Mouse (Mus musculus) adrenal gland, postnatal 4 days (tissue): Measurements from ENCODE around the gene Srp54b. TPM values are rescaled to one million over a fixed set of nuclear protein-coding genes. Genes with fewer than 3 reads are reported as not detected.
"Not testable (repeated sequence)": the region's sequence is repeated elsewhere in the genome, so short reads cannot be mapped to it uniquely, and the experiment has no call there.

Experiments
- DNase-seq, 2 experiments: peaks; one replicate each; pipeline ENCODE4 v3.0.0; 2021 to 2022; ENCODE audit warnings: low spot score in 2 of 2, mixed read lengths in 2 of 2
- long read RNA-seq, 2 experiments: library from polyadenylated mRNA; stranded (forward); transcript quantifications; one replicate each; pipeline ENCODE4 v2.0.0; 2021
- total RNA-seq, 2 experiments: library from RNA; stranded (reverse); gene quantifications; 2 replicates each; pipeline ENCODE4 v1.2.3; 2021

Gene Srp54b
- total RNA-seq, result 10 to 100 TPM; 76.2 to 79.0 TPM
- long read RNA-seq, experiment 1, transcript Srp54b-201 (16 exons, 3,646 nt), result major isoform, 70 of 76 reads
- long read RNA-seq, experiment 1, partial matches to known transcripts, result 1 of 76 reads
- long read RNA-seq, experiment 1, other reads (novel, unspliced or antisense), result 5 of 76 reads
- long read RNA-seq, experiment 2, transcript Srp54b-201 (16 exons, 3,646 nt), result major isoform, 157 of 171 reads
- long read RNA-seq, experiment 2, partial matches to known transcripts, result 6 of 171 reads
- long read RNA-seq, experiment 2, other reads (novel, unspliced or antisense), result 8 of 171 reads

DNA sequence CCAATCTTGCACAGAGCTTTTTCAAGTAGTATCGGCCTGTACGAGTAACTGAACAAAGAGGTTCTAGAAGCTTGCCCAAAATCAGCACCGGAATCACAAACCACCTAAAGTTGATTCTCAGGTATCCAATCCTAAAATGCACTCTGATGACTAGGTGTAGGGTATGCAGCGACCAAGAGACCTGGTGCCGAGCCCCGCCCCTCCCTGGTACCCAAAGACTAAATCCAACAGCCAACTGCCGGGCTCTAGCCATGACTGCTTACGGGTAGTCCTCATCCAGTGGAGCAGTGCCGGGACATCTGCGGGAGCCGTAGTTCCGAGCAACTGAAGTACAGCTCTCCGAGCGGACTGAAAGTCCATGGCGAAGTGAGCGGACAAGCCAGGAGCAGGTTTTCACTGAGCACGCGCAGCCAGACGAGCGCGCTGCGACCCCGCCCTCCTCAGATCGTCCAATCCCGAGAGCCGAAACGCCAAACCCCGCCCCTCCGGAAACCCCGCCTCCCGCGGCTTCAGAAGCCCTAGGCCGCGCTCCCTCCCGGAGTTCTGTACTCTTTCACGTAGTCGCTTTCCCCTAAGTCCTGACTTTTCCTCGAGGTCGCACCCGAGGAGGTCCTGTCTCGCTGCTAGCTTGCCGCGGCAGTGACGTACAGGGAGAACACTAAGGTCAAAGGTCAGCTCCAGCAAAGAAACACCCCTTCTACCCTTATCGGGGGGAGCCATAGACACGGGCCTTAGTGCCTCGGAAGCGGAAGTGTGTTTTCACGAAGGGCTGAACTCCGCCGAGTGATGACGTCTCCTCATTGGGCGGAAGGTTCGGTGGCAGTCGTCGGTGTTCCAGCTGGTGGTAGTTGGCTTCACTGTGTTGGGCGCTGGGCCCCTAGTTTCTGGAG, at the start of gene Srp54b:
Gene Srp54b, plus strand, starts transcription at position 546 of the 890 bp plus-strand sequence.
- DNase-seq, result not testable (repeated sequence)

DNA sequence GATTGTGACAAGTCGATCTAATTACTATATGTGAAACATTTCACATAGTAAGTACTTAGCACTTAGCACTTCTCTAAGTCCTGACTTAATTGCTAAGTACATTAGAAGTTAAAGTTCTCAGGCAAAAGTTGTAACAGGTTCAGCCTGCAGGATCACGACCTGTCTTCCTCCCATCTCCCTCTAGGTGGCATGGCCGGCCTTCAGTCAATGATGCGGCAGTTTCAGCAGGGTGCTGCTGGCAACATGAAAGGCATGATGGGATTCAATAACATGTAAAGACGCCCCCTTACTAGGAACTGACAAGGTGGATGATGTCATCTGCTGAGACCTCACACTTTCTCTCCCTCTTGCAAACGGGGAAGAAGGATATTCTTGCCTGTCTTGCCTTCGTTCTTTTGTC, 42.3 kb upstream of the Srp54b start:
- not testable (repeated sequence) for DNase-seq

DNA sequence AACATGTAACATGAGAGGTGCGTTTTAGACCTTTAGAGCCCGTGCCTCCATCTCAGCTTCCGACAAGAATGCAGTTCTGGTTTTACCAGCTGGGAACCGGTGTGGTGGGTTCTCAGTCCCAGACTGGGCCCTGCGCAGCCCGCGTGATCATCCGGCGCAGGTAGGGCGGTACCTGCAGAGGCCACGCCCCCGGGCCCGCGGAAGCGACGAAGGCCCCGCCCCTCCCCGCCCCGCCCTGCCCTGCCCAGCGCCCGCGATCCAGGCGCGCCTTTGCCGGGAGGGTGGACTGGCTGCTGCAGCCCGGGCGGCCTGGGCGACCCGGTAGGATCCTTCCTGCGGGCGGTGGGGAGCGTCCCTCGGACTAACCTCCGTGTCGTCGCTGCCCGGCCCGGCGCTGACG, 30.7 kb upstream of the Srp54b start, which contains the start of gene Fam177a:
Gene Fam177a, plus strand, starts transcription at position 228 of the 400 bp plus-strand sequence.
- not testable (repeated sequence) for DNase-seq

DNA sequence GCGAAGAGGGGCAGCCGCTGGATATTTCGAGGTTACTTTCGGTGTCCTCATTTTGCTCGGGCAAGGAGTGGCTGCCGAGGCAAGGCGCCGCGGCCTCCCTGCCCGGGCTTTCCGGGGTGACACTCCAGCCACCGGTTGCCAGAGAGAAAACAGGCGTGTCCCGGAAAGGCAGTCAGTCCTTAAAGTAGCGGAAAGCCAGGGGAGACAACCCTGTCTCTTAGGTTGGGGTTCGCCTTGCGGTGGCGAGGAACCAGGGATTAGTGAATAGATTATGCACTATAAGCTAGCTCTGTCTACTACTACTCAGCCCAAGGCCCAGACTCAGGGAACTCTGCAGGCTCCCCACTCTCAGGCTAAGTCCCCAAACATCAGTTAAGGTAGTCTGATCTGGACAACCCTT, 30.2 kb upstream of the Srp54b start:
- not testable (repeated sequence) for DNase-seq

DNA sequence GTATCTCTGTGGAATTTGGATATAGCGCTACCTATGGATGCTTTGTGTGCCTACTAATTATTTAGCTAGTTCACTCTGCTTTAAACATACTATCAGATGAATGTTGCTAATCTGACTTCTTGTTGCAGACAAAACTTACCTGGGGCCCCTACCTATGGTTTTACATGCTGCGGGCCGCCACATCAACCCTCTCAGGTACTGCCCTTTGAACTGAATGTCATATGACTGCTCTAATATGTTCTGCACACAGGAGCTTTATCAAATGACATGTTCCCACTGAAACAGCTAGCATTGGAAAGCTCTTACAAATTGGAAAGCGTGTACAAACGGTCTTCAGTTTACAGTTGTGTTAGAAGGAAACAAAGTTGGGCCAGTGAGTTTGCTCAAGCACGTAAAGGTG, 19.4 kb upstream of the Srp54b start:
- DNase-seq, result not testable (repeated sequence)

DNA sequence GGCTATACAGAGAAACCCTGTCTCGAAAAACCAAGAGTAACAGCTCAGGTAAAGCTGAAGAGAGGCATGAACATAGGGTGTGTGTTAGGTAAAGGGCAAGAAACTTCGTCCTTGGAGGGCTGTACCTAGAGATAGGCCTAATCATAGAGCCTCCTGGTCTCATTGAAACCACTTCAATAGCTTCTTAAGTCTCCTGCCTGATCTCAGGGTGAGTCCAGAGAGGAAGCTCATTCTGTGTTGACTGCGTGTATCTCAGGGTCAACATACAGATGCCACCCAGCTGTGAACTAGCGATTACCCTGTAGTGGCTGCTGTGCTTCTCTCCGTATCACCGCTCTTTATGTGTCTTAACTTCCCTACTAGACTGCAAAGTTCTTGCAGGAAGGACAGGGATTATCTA, 17.0 kb upstream of the Srp54b start:
- DNase-seq, result not testable (repeated sequence)

DNA sequence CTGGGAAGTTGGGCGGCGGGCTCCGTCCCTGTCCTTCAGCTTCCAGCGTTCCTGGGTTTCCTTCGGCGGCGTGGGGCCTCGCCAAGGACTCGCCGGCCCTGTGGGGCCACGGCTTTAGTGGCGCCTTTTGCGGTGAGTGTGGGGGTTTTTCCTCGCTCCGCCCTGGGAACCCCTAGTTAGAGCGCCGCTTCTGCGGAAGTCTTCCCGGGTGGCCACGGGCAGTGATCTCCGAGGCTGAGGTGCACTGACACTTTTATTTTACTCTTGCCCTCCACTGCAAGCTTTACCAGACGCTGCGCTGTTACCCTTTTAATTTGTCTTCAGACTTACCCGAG, 512 bp downstream of the Srp54b start:
- not testable (repeated sequence) for DNase-seq

DNA sequence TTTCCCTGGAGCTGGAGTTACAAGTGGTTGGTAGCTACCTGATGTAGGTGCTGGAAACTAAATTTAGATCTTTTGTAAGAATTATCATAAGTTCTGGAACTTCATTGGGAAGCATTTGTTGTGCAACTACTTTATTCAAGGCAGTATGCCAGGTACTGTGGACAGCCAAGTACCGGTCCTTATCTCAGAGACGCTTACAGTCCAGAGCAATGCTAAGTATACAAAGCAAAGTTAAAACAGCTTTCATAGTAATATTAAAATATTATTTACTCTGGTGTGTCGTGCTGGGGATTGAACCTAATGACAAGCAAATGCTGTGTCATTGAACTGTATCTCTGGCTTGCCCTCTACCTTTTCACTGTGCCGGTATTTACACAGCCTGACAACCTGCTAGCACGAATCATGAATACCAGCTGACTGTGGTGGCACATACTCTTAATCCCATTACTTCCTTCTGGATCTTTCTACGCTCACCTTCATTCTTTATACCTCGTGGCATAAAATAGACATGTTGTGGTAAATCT, 12.2 kb downstream of the Srp54b start:
- not testable (repeated sequence) for DNase-seq

DNA sequence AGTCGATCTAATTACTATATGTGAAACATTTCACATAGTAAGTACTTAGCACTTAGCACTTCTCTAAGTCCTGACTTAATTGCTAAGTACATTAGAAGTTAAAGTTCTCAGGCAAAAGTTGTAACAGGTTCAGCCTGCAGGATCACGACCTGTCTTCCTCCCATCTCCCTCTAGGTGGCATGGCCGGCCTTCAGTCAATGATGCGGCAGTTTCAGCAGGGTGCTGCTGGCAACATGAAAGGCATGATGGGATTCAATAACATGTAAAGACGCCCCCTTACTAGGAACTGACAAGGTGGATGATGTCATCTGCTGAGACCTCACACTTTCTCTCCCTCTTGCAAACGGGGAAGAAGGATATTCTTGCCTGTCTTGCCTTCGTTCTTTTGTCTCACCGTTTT, 32.8 kb downstream of the Srp54b start:
- not testable (repeated sequence) for DNase-seq

DNA sequence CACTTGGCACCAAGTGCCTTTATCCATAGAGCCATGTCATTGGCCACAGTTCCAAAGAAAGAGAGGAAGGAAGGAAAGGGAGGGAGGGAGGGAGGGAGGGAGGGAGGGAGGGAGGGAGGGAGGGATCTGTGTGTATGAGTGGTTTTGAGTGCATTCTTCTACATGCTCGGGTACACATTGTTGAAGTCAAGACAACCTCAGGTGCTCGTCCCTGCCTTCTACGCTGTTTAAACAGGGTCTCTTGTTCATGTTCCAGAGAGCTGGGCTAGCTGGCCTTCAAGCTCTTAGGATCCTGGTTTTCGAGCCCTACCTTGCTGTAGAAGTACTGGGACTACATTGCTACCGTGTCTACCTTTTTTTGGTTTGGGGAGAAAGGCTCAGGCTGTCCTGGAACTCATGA, 34.2 kb downstream of the Srp54b start:
- not testable (repeated sequence) for DNase-seq

DNA sequence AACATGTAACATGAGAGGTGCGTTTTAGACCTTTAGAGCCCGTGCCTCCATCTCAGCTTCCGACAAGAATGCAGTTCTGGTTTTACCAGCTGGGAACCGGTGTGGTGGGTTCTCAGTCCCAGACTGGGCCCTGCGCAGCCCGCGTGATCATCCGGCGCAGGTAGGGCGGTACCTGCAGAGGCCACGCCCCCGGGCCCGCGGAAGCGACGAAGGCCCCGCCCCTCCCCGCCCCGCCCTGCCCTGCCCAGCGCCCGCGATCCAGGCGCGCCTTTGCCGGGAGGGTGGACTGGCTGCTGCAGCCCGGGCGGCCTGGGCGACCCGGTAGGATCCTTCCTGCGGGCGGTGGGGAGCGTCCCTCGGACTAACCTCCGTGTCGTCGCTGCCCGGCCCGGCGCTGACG, 44.4 kb downstream of the Srp54b start, which contains the start of gene 1700047I17Rik2:
Gene 1700047I17Rik2, plus strand, starts transcription at position 287 of the 400 bp plus-strand sequence.
- DNase-seq, result not testable (repeated sequence)

DNA sequence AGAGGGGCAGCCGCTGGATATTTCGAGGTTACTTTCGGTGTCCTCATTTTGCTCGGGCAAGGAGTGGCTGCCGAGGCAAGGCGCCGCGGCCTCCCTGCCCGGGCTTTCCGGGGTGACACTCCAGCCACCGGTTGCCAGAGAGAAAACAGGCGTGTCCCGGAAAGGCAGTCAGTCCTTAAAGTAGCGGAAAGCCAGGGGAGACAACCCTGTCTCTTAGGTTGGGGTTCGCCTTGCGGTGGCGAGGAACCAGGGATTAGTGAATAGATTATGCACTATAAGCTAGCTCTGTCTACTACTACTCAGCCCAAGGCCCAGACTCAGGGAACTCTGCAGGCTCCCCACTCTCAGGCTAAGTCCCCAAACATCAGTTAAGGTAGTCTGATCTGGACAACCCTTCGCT, 44.9 kb downstream of the Srp54b start:
- DNase-seq, result not testable (repeated sequence)

DNA sequence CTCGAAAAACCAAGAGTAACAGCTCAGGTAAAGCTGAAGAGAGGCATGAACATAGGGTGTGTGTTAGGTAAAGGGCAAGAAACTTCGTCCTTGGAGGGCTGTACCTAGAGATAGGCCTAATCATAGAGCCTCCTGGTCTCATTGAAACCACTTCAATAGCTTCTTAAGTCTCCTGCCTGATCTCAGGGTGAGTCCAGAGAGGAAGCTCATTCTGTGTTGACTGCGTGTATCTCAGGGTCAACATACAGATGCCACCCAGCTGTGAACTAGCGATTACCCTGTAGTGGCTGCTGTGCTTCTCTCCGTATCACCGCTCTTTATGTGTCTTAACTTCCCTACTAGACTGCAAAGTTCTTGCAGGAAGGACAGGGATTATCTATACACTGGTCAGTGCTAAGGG, 58.0 kb downstream of the Srp54b start:
- DNase-seq, result not testable (repeated sequence)

DNA sequence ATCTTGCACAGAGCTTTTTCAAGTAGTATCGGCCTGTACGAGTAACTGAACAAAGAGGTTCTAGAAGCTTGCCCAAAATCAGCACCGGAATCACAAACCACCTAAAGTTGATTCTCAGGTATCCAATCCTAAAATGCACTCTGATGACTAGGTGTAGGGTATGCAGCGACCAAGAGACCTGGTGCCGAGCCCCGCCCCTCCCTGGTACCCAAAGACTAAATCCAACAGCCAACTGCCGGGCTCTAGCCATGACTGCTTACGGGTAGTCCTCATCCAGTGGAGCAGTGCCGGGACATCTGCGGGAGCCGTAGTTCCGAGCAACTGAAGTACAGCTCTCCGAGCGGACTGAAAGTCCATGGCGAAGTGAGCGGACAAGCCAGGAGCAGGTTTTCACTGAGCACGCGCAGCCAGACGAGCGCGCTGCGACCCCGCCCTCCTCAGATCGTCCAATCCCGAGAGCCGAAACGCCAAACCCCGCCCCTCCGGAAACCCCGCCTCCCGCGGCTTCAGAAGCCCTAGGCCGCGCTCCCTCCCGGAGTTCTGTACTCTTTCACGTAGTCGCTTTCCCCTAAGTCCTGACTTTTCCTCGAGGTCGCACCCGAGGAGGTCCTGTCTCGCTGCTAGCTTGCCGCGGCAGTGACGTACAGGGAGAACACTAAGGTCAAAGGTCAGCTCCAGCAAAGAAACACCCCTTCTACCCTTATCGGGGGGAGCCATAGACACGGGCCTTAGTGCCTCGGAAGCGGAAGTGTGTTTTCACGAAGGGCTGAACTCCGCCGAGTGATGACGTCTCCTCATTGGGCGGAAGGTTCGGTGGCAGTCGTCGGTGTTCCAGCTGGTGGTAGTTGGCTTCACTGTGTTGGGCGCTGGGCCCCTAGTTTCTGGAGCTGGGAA, 75.0 kb downstream of the Srp54b start, which contains the start of gene Srp54c:
Gene Srp54c, plus strand, starts transcription at position 543 of the 894 bp plus-strand sequence.
- not testable (repeated sequence) for DNase-seq

DNA sequence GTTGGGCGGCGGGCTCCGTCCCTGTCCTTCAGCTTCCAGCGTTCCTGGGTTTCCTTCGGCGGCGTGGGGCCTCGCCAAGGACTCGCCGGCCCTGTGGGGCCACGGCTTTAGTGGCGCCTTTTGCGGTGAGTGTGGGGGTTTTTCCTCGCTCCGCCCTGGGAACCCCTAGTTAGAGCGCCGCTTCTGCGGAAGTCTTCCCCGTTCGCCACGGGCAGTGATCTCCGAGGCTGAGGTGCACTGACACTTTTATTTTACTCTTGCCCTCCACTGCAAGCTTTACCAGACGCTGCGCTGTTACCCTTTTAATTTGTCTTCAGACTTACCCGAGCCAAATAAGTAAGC, 75.6 kb downstream of the Srp54b start:
- not testable (repeated sequence) for DNase-seq

Other genes with a start within 250 kb of the Srp54b start
- not detected for gene Gm20403, start 168.6 kb upstream of the Srp54b start, total RNA-seq
- 10 to 100 TPM; 16.4 to 21.4 TPM for gene Baz1a, start 140.8 kb upstream of the Srp54b start, total RNA-seq
- gene 2700097O09Rik, start 75.0 kb upstream of the Srp54b start, total RNA-seq, result 10 to 100 TPM; 13.2 to 13.6 TPM
- gene Srp54a, start 74.8 kb upstream of the Srp54b start, total RNA-seq, result 100 to 1,000 TPM; 123 to 131 TPM
- gene Fam177a, start 30.6 kb upstream of the Srp54b start, total RNA-seq, result 1 to 10 TPM in 1 of 2 experiments, not detected in 1; 1.1 TPM
- gene 1700047I17Rik2, start 44.5 kb downstream of the Srp54b start, total RNA-seq, result 10 to 100 TPM; 10.8 to 13.3 TPM
- gene Srp54c, start 75.1 kb downstream of the Srp54b start, total RNA-seq, result 10 to 100 TPM; 42.1 to 44.7 TPM
- 10 to 100 TPM; 19.9 to 21.8 TPM for gene 1110008L16Rik, start 144.5 kb downstream of the Srp54b start, total RNA-seq
- gene Ppp2r3c, start 147.9 kb downstream of the Srp54b start, total RNA-seq, result 10 to 100 TPM; 16.6 to 17.6 TPM
- 100 to 1,000 TPM; 234 to 258 TPM for gene Psma6, start 229.1 kb downstream of the Srp54b start, total RNA-seq